Mouse (Mus musculus) kidney, adult 2 months (tissue): ENCODE results near the gene Npr3.

Source experiments
- CTCF ChIP-seq: fragments of 200-500 bp; conservative IDR thresholded peaks from 2 replicates; pipeline ENCODE4 v1.5.1; 2011; ENCODE audit warnings: low read depth, mild to moderate bottlenecking, control low read depth, low read length, moderate library complexity, mixed read lengths; ENCODE audit not compliant: insufficient read depth, insufficient read length
- POLR2A ChIP-seq: fragments of 200-500 bp; IDR thresholded peaks from one replicate; pipeline ENCODE4 v1.6.1; 2011; ENCODE audit warnings: low read depth, low read length, control low read depth

DNA sequence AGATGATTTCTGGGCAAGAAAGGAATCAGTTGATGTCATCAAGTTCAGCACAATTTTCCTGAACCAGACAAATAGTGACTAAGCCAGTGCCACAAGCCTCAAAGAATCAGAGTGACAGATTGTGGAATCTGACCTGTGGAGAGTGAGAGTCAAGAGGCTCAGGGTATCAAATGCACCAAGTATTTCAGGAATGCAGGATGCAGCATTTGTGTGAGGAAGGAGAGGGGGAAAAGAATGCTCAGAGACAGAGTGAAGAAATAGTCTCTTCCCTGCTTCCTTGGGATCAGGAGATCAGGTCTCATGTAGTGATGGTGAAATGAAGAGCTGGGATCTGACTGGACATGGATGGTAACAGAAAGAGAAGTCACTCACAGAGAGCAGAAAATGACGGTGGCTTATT is 71.2 kb downstream of the Npr3 start:
- no peak for TF ChIP-seq CTCF
- no peak for TF ChIP-seq POLR2A
